Mouse (Mus musculus): Measurements from ENCODE around the gene Cirbp. TPM values are rescaled to one million over a fixed set of nuclear protein-coding genes. Genes with fewer than 3 reads are reported as not detected.
A peak's percentile ranks its signal among the peaks of the same experiment; 100 is the strongest.

Gene Cirbp
- polyA plus RNA-seq, 2 experiments from 2014 or later: 124 to 272 TPM

DNA sequence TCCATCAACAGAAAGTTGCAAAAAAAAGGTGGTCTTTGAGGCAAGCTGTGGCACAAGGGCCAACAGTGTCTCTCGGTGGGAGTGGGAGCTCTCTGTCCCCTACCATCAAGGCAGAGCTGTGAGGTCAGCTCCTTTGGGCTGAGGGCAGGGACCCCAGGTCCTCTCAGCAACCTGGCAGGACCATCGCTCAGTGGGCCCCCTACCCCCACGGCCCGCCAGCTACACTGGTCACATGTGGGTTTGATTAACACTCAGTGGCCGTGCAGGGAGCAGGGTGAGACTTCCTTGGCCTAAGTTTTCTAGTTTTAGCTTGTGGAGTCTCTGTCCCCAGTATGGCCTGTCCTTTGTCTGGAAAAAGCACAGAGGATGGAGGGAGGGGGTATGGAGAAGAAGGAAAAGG, 15.0 kb downstream of the Cirbp start:
- ATAC-seq: no peak

DNA sequence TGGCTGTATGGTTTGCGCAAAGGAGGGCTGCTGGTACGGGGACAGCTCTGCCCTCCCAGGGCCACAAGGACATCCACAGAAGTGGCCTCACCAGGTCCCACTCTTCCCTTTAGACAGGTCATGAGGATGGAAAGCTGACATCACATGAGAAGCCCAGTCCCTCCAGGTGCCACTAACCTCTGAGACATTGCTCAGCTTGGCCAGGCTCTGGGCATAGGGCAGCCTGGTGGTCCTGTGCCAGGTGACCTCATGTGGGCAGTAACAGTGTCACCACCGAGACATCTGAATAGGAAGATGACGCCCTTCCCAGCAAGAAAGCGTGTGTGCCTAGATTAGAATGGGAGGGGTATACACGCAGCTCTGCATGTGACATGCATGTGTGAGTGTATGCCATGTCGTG, 16.8 kb downstream of the Cirbp start:
- ATAC-seq: no peak

GRCm38 (mm10) chr10:80186649-80187048, 20.9 kb downstream of the Cirbp start:
- no peak for ATAC-seq

GRCm38 (mm10) chr10:80187739-80188138, 22.0 kb downstream of the Cirbp start:
- ATAC-seq: no peak

GRCm38 (mm10) chr10:80188453-80189024, 22.8 kb downstream of the Cirbp start:
- ATAC-seq: no peak

DNA sequence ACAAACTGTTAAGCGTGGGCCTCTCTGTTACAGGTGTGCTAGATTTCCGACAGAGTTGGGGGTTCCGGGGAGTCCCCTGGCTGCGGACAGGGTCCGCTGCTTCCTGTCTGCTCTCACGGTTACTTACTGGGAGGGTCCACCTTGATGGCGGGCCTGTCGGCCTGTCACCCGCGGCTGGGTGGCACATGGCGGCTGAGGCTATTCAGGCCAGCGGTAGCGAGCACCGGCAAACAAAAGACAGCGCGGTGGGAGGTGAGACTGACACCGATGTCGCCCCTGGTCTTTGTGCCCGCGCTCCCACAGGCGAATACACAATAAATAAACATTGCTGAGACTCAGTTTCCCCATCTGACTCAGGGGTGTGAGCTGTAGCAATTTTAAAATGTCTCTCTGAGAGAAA, 24.2 kb downstream of the Cirbp start:
- no peak for ATAC-seq

DNA sequence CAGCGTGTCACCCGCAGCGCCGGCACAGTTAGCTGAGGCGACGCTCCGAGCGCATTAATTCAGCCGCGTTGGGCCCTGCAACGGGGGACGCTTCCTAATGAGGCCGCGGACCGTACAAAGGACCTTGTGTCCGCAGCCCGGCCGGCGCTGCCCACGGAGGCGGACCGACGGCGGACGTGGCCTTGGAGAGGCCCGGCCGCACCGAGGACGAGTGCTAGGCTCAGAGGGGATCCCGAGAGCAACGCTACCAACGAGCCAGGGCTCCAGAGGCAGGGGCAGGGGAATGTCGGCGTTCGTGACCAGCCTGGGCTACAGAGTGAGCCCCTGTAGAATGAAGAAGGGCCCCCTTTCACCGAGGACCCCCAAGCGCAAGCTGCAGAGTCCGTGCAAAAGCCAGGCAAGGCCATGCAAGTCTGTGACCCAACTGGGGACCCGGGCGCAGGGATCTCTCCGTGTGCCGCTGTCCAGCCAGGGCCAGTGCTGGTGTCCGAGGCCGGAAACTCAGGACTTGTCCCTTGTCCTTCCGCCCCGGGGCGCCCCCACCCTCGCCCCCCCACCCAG, 24.8 kb downstream of the Cirbp start:
- no peak for ATAC-seq

- ATAC-seq: no peak
Measured at GRCm38 (mm10) chr10:80193976-80194375, 28.2 kb downstream of the Cirbp start.

GRCm38 (mm10) chr10:80194441-80194840, 28.7 kb downstream of the Cirbp start:
- no peak for ATAC-seq

DNA sequence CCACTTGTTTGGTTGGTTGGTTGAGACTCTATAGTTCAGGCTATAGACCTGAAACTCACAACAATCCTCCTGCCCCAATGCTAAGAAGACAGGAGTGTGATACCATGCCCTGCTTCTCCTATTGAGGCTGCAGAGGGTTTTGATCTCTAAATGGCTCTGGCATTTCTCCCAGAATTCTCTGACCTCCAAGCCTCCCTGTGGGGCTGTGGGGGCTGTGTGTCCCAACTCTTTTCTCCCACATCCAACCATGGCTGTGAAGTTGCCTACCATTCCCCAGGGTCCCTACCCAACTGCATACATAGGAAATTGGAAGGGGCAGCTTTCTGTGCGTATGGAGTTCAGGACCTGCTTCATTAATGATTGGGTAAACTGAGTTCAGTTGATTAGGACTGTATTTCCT, 30.4 kb downstream of the Cirbp start:
- no peak for ATAC-seq

- no peak for ATAC-seq
Measured at GRCm38 (mm10) chr10:80196778-80197581, 31.2 kb downstream of the Cirbp start.

DNA sequence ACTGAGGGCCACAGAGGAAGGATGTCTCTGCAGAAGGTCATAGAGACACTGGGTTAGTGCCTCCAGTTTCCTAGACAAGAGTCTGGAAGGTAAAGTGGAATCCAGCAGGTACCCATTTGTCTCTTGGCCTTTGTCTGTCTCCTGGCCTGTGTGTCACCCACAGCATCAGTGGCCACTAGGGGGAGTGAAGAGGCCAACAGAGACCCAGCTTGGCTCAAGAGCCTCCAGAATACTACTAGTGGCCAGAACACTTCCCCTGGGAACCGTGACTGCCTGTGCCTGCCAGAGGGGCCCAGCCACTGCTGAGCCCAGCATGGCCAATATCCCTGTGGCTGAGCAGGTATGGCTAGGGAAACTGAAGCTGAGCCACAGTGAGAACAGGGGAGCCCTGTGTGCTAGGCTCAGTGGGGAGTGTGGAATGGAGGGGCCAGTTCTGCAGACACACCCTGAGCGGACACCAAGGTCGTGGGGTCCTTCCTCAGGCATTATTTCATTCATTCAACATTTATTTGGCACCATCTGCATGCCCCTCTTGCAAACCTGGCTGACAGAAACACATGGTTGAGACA, 33.7 kb downstream of the Cirbp start:
- ATAC-seq: peak; percentile 56

DNA sequence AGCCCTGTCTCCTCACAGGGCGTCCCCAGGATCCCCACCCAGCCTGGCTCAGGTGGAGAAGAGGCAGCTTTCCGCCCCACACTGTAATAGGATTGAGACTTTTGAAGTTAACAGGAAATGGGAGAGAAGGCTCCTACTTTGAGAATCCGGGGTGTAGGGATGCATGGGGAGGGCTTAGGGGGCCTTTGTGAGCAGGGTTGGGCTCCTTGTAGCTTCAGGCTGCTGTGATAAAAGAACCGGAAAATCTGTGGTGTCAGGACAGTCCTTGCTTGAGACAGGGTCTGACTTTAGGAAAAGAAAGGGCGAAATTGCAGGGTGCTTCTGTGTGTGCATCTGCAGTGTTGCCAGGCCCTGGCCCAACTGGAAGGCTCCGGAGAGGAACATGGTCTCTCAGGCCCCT, 34.7 kb downstream of the Cirbp start:
- no peak for ATAC-seq

DNA sequence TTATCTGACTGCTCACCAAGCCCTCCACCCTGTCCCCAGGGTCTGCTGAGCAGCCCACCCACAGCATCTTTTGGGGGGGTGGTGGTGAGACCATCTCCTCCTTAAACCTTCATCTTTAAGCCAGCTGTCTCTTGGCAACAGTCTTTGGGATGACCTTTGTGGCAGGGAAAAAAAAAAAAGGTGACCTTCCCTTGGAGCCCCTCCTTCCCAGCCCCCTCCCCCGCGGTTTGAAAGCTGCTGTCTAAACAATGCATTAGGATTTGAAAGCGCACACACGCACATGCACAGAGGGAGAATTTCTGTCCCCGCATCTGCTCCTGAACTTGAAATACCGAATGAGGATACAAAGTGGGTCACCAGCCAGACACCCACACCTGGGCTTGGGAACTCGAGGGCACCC, 38.3 kb downstream of the Cirbp start:
- no peak for ATAC-seq

GRCm38 (mm10) chr10:80207201-80207600, 41.4 kb downstream of the Cirbp start:
- ATAC-seq: no peak

- no peak for ATAC-seq
Measured at GRCm38 (mm10) chr10:80207676-80208075, 41.9 kb downstream of the Cirbp start.

DNA sequence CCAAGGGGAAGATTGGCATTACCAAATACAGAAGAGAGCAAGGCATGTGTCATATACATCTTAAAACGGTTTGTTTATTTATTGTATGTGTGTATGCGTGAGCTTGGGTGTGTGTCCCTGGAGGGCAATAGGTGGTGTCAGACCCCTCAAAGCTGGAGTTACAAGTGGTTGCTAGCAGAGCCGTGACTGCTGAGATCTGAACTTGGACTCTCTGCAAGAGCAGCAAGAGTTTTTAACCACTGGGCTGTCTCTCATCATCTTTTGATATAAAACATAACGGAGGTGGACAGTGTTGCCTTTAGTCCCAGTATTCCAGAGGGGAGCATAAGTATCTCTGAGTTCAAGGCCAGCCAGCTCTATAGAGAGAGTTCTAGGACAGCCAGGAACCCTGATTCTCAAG, 42.5 kb downstream of the Cirbp start:
- ATAC-seq: no peak

DNA sequence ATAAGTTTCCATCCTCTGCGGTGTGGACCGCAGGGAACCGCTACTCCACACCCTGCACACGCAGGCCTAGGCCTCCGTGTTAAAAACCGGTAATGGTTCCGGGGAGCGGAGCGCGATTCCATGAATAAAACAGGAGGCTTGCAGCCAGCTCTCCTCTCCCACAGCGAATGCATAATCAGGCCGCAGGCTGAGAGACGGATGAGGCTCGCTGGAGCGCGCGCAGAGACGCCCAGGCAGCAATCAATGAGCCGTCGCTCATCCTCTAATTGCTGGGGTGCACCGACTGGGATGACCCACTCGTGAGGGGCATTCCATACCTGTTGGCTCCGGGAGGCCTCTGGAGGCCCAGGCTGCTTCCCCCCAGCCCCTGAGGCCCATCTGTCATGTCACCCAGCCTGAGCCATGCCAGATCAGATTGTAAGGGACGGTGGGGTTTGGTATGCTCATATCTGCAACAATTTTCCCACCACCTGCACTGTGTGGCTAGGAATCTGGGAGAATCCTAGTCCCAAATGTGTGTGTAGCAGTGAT, 43.1 kb downstream of the Cirbp start:
- no peak for ATAC-seq

GRCm38 (mm10) chr10:80211547-80212103, 45.8 kb downstream of the Cirbp start:
- ATAC-seq: peak; percentile 47

- no peak for ATAC-seq
Measured at GRCm38 (mm10) chr10:80215048-80215772, 49.4 kb downstream of the Cirbp start.

GRCm38 (mm10) chr10:80220676-80221075, 54.9 kb downstream of the Cirbp start:
- no peak for ATAC-seq
